Mouse (Mus musculus) brain, embryonic 14.5 days (tissue): Measurements from ENCODE around the gene Nap1l1. TPM values are rescaled to one million over a fixed set of nuclear protein-coding genes. Genes with fewer than 3 reads are reported as not detected.

Source experiments
- DNase-seq: peaks from one replicate; pipeline ENCODE4 v3.0.0-alpha.2; 2011; ENCODE audit warnings: low read depth
- CTCF ChIP-seq: fragments of 200-500 bp; IDR thresholded peaks from 2 replicates; pipeline ENCODE4 v1.5.1; 2012; ENCODE audit warnings: inconsistent platforms, mild to moderate bottlenecking, moderate library complexity, borderline replicate concordance; ENCODE audit not compliant: insufficient read depth, insufficient read length; ENCODE audit errors: extremely low read depth
- POLR2A ChIP-seq: fragments of 200-500 bp; IDR thresholded peaks from 2 replicates; pipeline ENCODE4 v1.6.1; 2012; ENCODE audit warnings: mild to moderate bottlenecking, inconsistent platforms, borderline replicate concordance; ENCODE audit not compliant: poor library complexity, insufficient read depth, insufficient read length, severe bottlenecking; ENCODE audit errors: extremely low read depth
- polyA plus RNA-seq: library from polyadenylated mRNA; depleted of rRNA; stranded (reverse); fragments of >200 nt; gene quantifications from 2 replicates; pipeline ENCODE4 v1.2.3, GENCODE M21; 2012

Nap1l1 gene
- polyA plus RNA-seq, 1 experiment = 274 TPM

GRCm38 (mm10) chr10:111520621-111521020, 47.6 kb downstream of the Nap1l1 start:
- peak; percentile 72 for DNase-seq
- TF ChIP-seq CTCF (no peak), POLR2A (no peak)

- DNase-seq = no peak
- no peak for TF ChIP-seq POLR2A
- no peak for TF ChIP-seq CTCF
Measured at GRCm38 (mm10) chr10:111521636-111522035, 48.6 kb downstream of the Nap1l1 start.

GRCm38 (mm10) chr10:111522230-111522629, 49.2 kb downstream of the Nap1l1 start:
- DNase-seq = no peak
- no peak for TF ChIP-seq POLR2A
- TF ChIP-seq CTCF = no peak

- DNase-seq = peak; percentile 55
- TF ChIP-seq CTCF (no peak), POLR2A (no peak)
Measured at GRCm38 (mm10) chr10:111523894-111524293, 50.9 kb downstream of the Nap1l1 start.

GRCm38 (mm10) chr10:111527057-111527456, 54.0 kb downstream of the Nap1l1 start:
- peak; percentile 62 for DNase-seq
- TF ChIP-seq POLR2A = no peak

- TF ChIP-seq CTCF (no peak), POLR2A (no peak)
Measured at GRCm38 (mm10) chr10:111527613-111528012, 54.6 kb downstream of the Nap1l1 start.

GRCm38 (mm10) chr10:111528283-111528682, 55.3 kb downstream of the Nap1l1 start:
- DNase-seq = no peak
- no peak for TF ChIP-seq CTCF
- TF ChIP-seq POLR2A = no peak

More at GRCm38 (mm10) chr10:111527613-111528012, 54.6 kb downstream of the Nap1l1 start:
- DNase-seq = no peak

GRCm38 (mm10) chr10:111530398-111530797, 57.4 kb downstream of the Nap1l1 start:
- TF ChIP-seq CTCF (no peak), POLR2A (no peak)
- no peak for DNase-seq

- DNase-seq = no peak
- no peak for TF ChIP-seq CTCF
- no peak for TF ChIP-seq POLR2A
Measured at GRCm38 (mm10) chr10:111534691-111535090, 61.7 kb downstream of the Nap1l1 start.

- no peak for DNase-seq
Measured at GRCm38 (mm10) chr10:111537410-111537809, 64.4 kb downstream of the Nap1l1 start.

GRCm38 (mm10) chr10:111539724-111540324, 66.8 kb downstream of the Nap1l1 start:
- DNase-seq = peak; percentile 56
- TF ChIP-seq POLR2A (no peak), CTCF (no peak)

More at GRCm38 (mm10) chr10:111537410-111537809, 64.4 kb downstream of the Nap1l1 start:
- TF ChIP-seq POLR2A = no peak
- TF ChIP-seq CTCF = no peak

- no peak for DNase-seq
- TF ChIP-seq CTCF = no peak
- TF ChIP-seq POLR2A = no peak
Measured at GRCm38 (mm10) chr10:111540678-111541077, 67.7 kb downstream of the Nap1l1 start.
